Mouse (Mus musculus): ENCODE results near the gene 9630041A04Rik. TPM values are rescaled to one million over a fixed set of nuclear protein-coding genes. Genes with fewer than 3 reads are reported as not detected.

The 9630041A04Rik gene
- polyA plus RNA-seq, 1 experiment, result not detected

DNA sequence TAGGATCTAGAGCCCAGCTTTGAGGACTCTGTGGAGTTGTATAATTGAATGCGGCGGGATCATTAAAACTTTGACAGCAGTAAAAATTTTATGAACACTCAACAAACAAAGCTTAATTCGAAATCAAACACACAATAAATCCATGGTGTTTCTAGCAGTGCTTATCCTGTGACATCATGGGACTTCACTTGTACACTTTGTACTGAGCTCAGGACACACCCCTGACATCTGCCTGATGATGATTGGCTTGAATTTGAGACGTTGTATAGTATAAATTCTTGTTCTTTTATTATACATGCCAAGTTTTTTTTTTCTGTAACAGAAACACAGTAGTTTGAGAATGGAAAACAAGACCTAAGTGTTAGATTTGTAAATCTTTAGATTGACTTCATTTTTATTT lies 8.4 kb downstream of the 9630041A04Rik start:
- TF ChIP-seq FLI1 (IDR thresholded peaks at IDR 0.05; ENCODE audit: low read length) (no peak), GATA1 (IDR thresholded peaks at IDR 0.05; ENCODE audit: borderline replicate concordance, low read length) (no peak)
- H3K9me3 ChIP-seq, result peaks cover 12% of the 10 kb centered on the region
- H3K36me3 ChIP-seq (replicated peaks; ENCODE audit: low read length), result no peaks in the 10 kb centered on the region

DNA sequence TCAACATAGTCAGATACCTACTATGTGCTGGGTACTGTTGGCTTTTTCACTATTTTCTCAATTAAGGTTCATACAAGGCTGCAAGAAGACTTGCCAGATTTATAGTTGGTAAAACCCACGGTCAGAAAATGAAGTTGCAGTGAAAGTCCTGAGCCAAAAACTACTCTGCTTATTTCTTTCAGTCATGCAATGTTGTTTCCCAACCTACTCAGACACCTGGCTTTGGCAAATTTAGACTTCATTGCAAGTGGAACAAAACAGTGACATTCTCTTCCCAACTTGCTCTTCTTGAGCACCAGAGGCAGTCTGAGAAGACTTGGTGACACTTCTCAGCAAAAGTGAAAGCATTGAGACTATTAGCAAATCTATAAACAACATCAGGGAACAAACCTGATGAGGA lies 13.7 kb downstream of the 9630041A04Rik start:
- Histone ChIP-seq H3K9me3 (no peaks in the 10 kb centered on the region), H3K27me3 (replicated peaks) (no peaks in the 10 kb centered on the region), H3K36me3 (replicated peaks; ENCODE audit: low read length) (no peaks in the 10 kb centered on the region), H3K4me1 (no peaks in the 10 kb centered on the region), H3K4me3 (replicated peaks) (no peak overlapping the region)
- TF ChIP-seq GATA1 (IDR thresholded peaks at IDR 0.05; ENCODE audit: borderline replicate concordance, low read length) (no peak), FLI1 (IDR thresholded peaks at IDR 0.05; ENCODE audit: low read length) (no peak)

More for the DNA sequence above, 8.4 kb downstream of the 9630041A04Rik start:
- Histone ChIP-seq H3K27me3 (replicated peaks) (no peaks in the 10 kb centered on the region), H3K4me1 (no peaks in the 10 kb centered on the region; the same call in 1 of the 2 replicates), H3K4me3 (replicated peaks) (no peak overlapping the region)

GRCm38 (mm10) chr9:101877109-101877987 lies 15.7 kb downstream of the 9630041A04Rik start:
- no peak for TF ChIP-seq FLI1 (IDR thresholded peaks at IDR 0.05; ENCODE audit: low read length)

DNA sequence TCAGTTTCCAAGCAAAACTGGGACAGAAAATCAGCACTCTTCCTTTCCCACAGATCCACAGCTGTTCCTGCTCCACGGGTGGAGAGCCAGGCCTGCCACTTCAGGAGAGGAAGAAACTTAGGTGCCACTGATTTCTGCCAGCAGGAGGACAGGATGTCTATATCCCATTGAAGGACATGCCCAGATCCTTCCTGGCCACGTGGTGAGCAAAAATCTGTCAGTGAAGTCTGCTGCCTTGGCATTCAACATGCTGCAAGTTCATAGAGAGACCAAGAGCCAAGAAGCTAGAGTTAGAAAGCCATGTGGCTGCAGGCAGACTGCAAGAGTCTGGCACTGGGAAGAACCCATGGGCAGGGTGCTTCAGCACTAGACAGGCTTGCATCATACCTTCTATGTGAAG lies 21.7 kb downstream of the 9630041A04Rik start:
- Histone ChIP-seq H3K36me3 (replicated peaks; ENCODE audit: low read length) (no peaks in the 10 kb centered on the region), H3K9me3 (no peaks in the 10 kb centered on the region), H3K4me3 (replicated peaks) (no peak overlapping the region), H3K4me1 (no peaks in the 10 kb centered on the region), H3K27me3 (replicated peaks) (no peaks in the 10 kb centered on the region)
- TF ChIP-seq FLI1 (IDR thresholded peaks at IDR 0.05; ENCODE audit: low read length), result no peak
- no peak for TF ChIP-seq GATA1 (IDR thresholded peaks at IDR 0.05; ENCODE audit: borderline replicate concordance, low read length)

More at GRCm38 (mm10) chr9:101877109-101877987, 15.7 kb downstream of the 9630041A04Rik start:
- H3K36me3 ChIP-seq (replicated peaks; ENCODE audit: low read length), result no peaks in the 10 kb centered on the region
- H3K4me3 ChIP-seq (replicated peaks), result no peak overlapping the region
- H3K4me1 ChIP-seq, result no peaks in the 10 kb centered on the region
- no peaks in the 10 kb centered on the region for H3K9me3 ChIP-seq
- no peaks in the 10 kb centered on the region for H3K27me3 ChIP-seq (replicated peaks)

- H3K36me3 ChIP-seq (replicated peaks; ENCODE audit: low read length), result no peaks in the 10 kb centered on the region
- H3K4me3 ChIP-seq (replicated peaks), result no peak overlapping the region
- TF ChIP-seq GATA1 (IDR thresholded peaks at IDR 0.05; ENCODE audit: borderline replicate concordance, low read length), result no peak
- TF ChIP-seq FLI1 (IDR thresholded peaks at IDR 0.05; ENCODE audit: low read length), result no peak
- H3K4me1 ChIP-seq, result peaks cover 3% of the 10 kb centered on the region; the same call in 1 of the 2 replicates
- no peaks in the 10 kb centered on the region for H3K27me3 ChIP-seq (replicated peaks)
- no peaks in the 10 kb centered on the region for H3K9me3 ChIP-seq
Measured at GRCm38 (mm10) chr9:101897851-101898250, 36.2 kb downstream of the 9630041A04Rik start.

GRCm38 (mm10) chr9:101903406-101903805 lies 41.8 kb downstream of the 9630041A04Rik start:
- TF ChIP-seq FLI1 (IDR thresholded peaks at IDR 0.05; ENCODE audit: low read length), result no peak
- TF ChIP-seq GATA1 (IDR thresholded peaks at IDR 0.05; ENCODE audit: borderline replicate concordance, low read length), result no peak
- Histone ChIP-seq H3K9me3 (no peaks in the 10 kb centered on the region), H3K27me3 (replicated peaks) (no peaks in the 10 kb centered on the region), H3K36me3 (replicated peaks; ENCODE audit: low read length) (no peaks in the 10 kb centered on the region), H3K4me1 (peaks cover 3% of the 10 kb centered on the region; the same call in 1 of the 2 replicates), H3K4me3 (replicated peaks) (no peak overlapping the region)

- TF ChIP-seq GATA1 (IDR thresholded peaks at IDR 0.05; ENCODE audit: borderline replicate concordance, low read length) (no peak), FLI1 (IDR thresholded peaks at IDR 0.05; ENCODE audit: low read length) (no peak)
- Histone ChIP-seq H3K36me3 (replicated peaks; ENCODE audit: low read length) (no peaks in the 10 kb centered on the region), H3K27me3 (replicated peaks) (no peaks in the 10 kb centered on the region), H3K4me3 (replicated peaks) (no peak overlapping the region), H3K4me1 (no peaks in the 10 kb centered on the region), H3K9me3 (no peaks in the 10 kb centered on the region)
Measured at GRCm38 (mm10) chr9:101907747-101908255, 46.2 kb downstream of the 9630041A04Rik start.

GRCm38 (mm10) chr9:101908849-101909248 lies 47.2 kb downstream of the 9630041A04Rik start:
- H3K27me3 ChIP-seq (replicated peaks), result no peaks in the 10 kb centered on the region
- TF ChIP-seq FLI1 (IDR thresholded peaks at IDR 0.05; ENCODE audit: low read length) (no peak), GATA1 (IDR thresholded peaks at IDR 0.05; ENCODE audit: borderline replicate concordance, low read length) (no peak)
- H3K4me3 ChIP-seq (replicated peaks), result no peak overlapping the region
- peaks cover 5% of the 10 kb centered on the region for H3K9me3 ChIP-seq
- H3K4me1 ChIP-seq, result no peaks in the 10 kb centered on the region
- no peaks in the 10 kb centered on the region for H3K36me3 ChIP-seq (replicated peaks; ENCODE audit: low read length)

DNA sequence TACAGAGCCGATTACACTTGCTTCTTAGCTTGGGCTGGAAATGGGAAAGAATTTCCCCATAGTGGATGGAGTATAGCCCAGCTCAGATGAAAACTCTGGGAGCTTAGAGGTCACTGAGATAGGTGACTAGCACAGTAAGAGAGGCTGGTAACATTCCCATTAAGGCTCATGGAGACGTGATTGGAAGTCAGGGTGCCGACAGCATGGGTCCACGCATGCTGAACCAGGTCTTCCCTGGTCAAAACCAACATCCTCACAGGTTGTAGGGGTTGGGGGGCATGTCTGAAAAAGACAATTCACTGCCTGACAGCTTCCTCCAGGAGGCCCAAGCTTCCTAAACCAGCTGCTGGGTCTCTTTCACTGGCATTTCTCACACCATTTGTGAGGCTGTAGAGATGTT lies 47.9 kb downstream of the 9630041A04Rik start:
- no peaks in the 10 kb centered on the region for H3K4me1 ChIP-seq
- H3K27me3 ChIP-seq (replicated peaks), result no peaks in the 10 kb centered on the region
- no peak overlapping the region for H3K4me3 ChIP-seq (replicated peaks)
- TF ChIP-seq GATA1 (IDR thresholded peaks at IDR 0.05; ENCODE audit: borderline replicate concordance, low read length) (no peak), FLI1 (IDR thresholded peaks at IDR 0.05; ENCODE audit: low read length) (no peak)
- no peaks in the 10 kb centered on the region for H3K36me3 ChIP-seq (replicated peaks; ENCODE audit: low read length)
- peaks cover 8% of the 10 kb centered on the region for H3K9me3 ChIP-seq

- no peaks in the 10 kb centered on the region for H3K4me1 ChIP-seq
- H3K4me3 ChIP-seq (replicated peaks), result no peak overlapping the region
- no peak for TF ChIP-seq FLI1 (IDR thresholded peaks at IDR 0.05; ENCODE audit: low read length)
- TF ChIP-seq GATA1 (IDR thresholded peaks at IDR 0.05; ENCODE audit: borderline replicate concordance, low read length), result no peak
- peaks cover 12% of the 10 kb centered on the region for H3K9me3 ChIP-seq
- H3K27me3 ChIP-seq (replicated peaks), result peaks cover 5% of the 10 kb centered on the region
- no peaks in the 10 kb centered on the region for H3K36me3 ChIP-seq (replicated peaks; ENCODE audit: low read length)
Measured at GRCm38 (mm10) chr9:101911176-101911866, 49.7 kb downstream of the 9630041A04Rik start.

All from megakaryocyte, embryonic 14.5 days (primary cell).